Mouse (Mus musculus) cerebellum, postnatal 10 days (tissue): ENCODE results near the gene Csrnp3.
A peak's percentile ranks its signal among the peaks of the same experiment; 100 is the strongest.
"Not testable (repeated sequence)": the region's sequence is repeated elsewhere in the genome, so short reads cannot be mapped to it uniquely, and the experiment has no call there.

Experiments used
- DNase-seq, 2 experiments: peaks; one replicate each; pipeline ENCODE4 v3.0.0; 2021; ENCODE audit warnings: mixed read lengths in 2 of 2

The Csrnp3 gene

DNA sequence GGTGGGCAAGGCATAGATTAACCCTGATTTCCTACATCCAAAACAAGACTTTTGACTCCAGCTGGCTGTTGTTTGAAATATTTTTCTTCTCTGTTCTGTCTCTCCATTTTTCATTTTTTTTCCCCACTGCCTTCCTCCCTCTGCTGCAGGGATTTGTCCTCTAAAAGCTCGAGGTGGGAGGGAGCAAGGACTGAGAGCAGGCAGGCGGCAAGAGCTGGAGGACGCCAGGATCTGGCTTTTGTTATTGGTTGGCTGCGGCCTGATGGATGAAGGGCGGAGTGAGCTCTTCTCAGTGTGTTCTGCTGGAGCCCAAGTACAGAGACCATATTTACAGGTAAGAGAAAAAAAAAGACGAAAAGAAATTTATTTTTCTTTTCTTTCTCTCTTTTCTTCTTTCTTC, at the start of gene Csrnp3:
Csrnp3 (plus strand) TSS at position 217 of the 400 bp plus-strand sequence.
- peak; percentile 83 to 86 for DNase-seq

DNA sequence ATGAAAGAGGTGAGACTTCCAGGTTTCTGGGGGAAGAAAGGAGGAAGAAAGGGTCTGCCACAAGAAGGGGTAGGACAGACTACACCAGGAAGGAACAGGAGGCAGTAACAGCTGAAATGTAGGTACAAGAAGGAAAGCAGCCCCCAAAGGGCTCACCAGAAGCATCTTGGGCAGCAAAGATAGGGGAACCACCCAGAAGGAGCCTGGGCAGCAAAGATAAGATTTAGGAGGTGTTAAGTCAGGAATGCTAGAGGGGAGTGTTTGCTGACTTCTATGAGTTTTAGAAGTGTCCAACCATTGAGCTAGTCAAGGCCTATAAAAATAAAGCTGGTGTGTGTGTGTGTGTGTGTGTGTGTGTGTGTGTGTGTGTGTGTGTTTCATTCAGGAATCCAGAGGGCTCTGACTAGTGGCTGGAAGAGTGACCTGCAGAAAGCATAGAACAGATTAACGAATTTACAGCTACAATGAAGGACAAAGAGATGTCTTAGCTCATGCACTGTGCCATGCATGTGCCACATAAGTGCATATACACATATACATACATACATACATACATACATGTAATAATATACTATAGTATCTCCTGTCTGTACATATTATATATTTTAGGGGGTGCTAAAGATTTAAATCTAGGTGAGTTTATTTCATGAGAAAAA, 44.4 kb upstream of the Csrnp3 start:
- no peak for DNase-seq

DNA sequence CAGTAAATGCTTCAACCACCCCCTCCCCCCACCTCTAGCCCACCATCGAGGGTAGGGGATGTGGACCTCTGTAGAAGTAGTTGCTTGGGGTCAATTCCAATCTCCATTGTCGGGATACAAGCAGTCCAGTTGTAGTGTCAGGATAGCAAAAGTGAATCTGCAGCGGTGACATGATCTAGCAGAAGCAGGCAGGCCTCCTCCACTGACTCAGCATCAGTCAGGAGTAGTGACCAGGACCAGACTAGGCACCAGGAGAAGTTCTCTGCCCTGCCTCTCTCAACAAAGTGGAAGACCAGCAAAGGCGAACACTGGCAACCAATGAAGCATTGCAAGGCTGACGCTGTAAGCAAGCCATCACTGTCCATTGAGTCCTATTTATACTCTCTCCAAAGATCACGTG, 39.0 kb upstream of the Csrnp3 start:
- DNase-seq = no peak

DNA sequence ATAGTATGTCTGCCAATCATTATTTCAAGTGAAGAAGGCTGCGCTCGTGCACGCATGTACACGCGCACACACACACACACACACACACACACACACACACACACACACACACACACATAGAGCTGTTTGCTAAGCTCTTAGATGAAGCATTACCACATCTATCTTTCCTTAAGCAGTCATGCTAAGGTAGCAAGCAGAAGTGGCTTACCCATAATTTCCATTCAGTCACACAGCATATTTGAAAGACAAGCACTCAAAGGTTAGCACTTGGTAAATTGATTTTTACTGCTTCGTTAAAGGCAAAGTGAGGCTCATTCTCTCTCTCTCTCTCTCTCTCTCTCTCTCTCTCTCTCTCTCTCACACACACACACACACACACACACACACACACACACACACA, 34.4 kb upstream of the Csrnp3 start:
- not testable (repeated sequence) for DNase-seq

DNA sequence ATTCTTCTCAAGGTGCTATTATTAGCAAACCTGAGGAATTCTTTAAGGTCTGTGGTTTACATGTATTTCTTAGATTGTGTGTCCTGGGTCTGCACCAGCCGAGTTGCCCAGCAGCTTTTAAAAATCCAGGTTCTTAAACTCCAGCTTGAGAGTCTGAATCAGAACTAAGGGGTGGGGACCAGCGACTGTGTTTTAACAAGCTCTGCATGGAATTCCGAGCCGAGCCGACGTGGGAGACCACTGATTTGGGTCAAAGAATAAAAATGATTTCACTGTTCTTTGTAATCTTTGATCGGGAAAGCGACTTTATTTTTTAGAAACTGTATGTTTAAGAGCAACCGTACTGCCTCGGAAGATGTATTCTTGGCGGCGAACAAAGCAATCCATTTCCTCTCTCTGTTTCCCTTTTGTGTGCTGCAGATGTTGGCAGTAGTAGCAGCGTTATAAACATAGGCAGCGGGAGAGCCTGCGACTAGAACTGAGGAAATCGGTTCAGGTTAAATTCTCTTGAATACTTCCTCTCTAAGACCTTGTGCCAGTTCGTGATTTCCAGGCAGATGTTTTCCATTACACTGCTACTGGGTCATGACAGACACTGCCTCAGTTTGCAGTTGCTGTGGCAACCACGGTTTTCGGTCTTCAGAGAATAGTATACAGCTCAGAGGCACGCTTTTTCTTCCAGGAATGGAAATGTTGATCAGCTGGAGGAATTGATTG, 27.3 kb upstream of the Csrnp3 start:
- DNase-seq = no peak

DNA sequence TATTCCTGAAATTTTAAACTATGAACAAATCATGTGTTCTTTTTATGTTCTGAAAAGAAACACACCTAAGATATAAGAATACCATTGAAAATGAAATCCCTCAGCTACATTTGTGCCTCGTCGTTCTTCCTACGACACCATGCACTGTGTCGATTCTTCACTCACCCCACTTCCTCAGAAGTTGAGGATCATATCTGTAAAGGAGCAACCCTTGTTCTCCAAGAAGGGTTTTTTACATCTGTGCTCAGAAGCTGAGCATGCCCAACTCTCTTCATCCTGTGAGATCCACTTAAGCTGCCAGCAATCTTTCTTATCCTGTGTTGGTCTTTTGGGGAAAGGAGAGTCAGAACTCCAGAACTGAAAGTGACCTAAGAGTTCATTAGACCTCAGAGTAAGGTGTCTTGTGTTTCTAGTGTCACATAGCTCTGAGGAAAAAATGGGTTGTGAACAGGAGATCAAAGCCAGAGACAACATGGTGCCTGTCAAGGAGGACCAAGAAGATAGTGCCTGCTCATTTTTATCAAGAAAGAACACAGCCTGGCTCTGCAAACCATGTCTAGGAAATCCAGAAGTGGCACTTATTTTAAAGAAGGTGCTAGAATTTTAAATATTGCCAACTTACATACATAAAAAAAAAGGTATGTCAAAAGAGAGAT, 25.3 kb upstream of the Csrnp3 start:
- no peak for DNase-seq

DNA sequence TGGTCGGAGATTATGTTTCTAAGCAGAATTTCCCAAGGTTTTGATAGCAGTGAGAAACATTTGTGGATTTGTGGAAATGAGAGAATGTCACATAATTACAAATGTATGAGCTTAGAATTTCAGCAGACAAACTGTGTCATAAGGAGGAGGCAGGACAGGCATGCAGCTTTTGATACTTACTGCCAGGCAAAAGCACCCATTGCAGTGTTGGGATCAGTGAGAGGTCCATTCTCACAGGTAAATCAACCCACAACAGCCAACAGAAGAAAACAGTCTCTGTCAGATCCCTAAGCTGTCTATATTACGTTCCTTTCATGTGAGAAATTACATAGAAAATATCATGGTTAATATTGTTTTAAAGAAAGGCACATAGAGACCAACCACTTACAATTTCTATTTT, 19.3 kb upstream of the Csrnp3 start:
- DNase-seq = no peak

DNA sequence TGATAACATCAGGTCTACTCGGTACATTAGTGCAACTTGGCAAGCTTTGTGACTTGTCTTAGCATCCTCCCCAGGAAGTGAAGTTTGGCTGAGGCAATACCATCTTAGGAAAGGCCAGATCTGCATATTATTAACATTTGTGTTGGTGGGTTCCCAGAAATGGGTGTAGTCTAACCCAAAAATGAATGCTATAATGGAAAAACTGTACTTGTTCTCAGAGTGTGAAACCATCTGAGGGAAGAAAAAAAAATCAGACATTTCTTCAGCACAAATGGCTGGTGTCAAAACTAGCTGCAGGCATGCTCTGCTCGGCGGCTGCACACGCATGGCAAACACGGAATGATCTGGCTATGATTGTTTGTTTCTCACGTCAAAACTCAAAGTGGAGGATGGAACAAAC, 18.8 kb upstream of the Csrnp3 start:
- DNase-seq = no peak

DNA sequence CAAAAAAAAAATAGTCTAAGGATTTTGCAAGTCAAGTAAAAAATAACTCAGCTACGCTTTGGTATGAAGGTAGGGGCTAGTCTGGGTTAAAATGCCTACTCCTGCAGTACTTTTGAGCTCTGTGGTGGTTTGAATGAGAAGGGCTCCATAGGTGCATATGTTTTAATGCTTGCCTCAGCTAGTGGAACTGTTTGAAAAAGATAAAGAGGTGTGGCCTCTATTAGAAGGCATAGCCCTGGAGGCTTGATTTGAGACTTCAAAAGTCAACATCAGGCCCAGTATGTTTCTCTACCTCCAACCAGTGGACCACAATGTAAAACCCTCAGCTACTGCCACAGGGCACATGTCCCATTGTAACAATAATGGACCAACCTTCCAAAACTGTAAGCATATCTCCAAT, 16.9 kb upstream of the Csrnp3 start:
- no peak for DNase-seq

DNA sequence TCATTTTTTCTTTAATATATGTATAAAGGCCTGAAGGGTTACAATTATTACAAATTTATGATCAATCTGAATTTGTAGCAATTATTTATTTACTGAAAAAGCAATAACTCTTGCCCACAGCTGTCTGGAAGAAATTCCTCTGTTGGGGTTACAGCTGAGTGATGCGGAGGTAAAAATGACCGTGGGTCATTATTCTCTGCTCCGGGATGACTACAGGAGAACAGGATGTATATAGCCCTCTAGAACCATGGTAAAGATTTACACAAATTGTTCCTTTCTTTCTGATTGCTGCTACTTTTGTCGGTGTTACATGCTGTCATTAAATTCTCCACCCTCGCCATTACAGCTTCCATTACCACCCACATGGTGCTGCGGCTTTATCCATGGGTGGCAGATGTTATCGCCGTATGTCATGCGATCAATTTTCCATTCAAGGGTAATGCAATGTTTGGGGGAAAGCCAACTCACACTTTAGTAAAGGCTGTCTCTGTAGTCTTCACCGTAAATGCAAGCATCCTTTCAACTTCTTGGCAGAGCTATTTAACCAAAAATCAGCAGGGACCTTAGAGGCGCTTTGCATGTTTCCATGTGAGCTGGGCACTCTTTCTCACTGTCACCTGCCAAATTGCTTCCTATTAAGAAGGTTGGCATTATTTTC, 12.7 kb upstream of the Csrnp3 start:
- peak; percentile 65 to 77 for DNase-seq

DNA sequence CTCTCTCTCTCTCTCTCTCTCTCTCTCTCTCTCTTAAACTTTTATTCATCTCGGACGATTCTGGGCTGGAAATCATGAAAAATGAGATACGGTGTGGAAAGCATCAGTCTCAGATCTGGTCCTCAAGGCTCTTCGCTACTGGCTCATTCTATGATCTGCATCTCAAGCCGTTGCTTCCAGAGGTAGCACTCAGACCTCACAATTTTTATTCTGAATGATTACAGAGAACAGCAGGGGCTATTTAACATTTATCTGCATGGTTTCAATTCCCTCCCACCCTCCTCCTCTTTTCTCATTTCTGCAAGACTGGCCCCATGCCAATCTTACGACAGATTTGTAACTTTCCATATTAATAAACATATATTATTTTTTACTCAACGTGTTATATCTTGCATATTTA, 12.1 kb upstream of the Csrnp3 start:
- peak; percentile 32 to 40 for DNase-seq

DNA sequence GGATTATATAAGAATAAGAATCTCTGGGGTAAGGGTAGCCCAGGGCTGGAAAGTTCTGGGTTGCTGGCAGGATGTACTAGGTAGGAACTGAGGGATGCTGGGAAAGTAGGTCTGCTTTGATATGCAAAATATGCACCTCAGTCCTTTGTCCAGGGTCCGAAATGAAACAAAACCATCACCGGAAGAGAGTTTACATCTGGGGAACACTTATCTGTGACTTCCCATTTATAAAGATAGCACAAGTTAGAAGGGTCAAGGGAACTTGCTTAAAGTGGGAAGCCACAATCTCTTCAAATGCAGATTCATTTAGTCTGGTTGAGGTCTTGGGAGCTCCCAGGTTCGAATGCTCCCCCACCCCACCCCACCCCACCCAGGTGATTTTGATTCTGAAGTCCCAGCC, 4.0 kb upstream of the Csrnp3 start:
- DNase-seq = no peak

DNA sequence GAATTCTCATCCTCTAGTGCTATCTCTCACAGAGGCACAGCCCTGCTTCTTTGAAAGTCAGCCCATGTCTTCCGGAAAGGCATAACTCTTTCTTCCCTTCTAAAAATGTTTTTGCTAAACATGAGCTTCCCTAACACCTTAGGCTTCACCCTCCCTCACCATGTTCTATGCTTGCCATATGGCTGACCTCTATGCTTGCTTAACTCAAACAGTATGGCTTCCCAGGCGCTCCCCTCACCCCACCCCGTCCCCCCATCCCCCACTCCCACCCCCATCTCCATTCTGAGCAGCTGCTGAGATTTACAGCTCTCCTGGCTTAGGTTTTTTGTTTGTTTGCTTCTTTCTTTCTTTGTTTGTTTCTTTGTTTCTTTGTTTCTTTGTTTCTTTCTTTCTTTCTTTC, 3.2 kb upstream of the Csrnp3 start:
- no peak for DNase-seq

DNA sequence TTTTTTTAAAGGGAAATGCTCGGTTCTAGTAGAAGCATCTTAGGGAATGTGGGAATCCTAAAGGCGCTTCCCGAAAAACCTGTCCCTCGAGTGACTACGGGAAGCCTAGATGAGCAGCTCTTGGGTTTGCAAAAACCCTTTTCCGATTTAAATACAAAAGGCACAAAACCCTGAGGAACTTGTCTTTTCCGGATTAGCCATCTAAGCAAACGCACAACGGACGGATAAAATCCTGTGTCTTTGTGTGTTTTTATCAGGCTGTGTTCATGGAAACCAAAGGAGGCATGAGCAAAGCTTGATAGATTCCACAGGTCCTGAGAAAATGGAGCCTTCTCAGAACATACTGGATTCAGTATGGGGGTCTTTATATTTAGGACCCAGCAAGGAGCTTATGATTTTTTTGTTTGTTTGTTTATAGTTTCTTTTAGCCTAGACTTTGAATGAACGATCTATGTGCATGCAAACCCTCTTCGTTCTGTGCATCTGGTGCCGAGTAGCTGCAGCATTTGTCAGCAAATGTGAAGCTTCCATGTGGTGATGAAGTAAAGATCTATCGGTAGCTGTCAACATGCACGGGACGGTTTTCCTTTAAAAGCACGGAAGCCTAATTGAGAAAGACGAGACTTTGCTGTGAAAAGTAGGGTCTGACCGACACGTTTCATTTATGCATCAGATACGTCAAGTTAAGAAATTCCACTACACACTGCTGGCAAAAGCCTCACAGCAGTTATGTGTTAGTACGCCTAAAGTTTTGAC, 611 bp downstream of the Csrnp3 start:
- DNase-seq = peak in 1 of 2 experiments; percentile 37

DNA sequence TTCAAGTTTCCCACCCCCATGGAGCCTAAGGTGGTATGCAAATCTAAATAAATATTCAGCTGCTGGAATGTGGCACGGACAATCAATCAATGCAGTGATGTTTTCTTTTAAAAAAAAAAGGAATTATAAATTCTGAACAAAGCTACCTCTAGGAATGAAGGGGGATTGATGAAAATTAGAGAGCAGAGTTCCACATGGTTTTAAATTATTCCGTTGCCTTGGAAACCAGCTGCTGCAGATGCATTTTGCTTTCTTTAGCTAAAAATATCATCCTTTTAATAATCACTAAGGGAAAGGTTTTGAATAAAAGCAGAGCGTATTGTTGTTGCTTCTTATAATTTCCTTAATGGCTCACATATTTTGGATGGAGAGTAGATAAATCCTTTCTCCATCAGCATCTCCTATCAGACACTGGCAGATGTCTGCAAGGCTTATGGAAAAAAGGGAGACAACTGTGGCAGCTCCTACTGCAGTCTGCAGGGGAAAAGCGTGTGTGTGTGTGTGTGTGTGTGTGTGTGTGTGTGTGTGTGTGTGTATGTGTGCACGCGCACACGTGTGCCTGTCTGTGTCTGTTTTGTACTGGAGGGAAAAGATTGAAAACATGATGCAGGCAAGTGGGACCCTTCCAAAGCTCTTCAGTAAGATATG, 2.0 kb downstream of the Csrnp3 start:
- peak in 1 of 2 experiments; percentile 23 for DNase-seq

DNA sequence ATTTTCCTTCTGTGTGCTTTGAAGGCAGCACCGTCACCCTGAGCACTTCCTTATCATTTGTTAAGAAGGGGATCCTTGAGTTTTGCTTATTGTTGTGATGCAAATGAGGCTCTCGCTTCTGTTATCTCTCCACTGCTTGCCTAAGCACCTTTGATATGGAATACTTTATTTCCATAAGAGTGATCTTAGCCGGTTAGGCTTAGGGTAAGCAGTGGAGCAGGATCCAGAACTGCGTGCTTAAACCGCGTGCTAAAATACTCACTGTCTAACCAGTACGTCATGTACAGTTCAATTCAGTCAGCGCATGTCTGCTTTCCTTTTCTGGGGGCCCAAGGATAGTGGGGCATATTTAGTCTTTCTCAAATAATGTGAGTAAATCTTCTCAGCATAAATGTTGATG, 3.1 kb downstream of the Csrnp3 start:
- DNase-seq = no peak

DNA sequence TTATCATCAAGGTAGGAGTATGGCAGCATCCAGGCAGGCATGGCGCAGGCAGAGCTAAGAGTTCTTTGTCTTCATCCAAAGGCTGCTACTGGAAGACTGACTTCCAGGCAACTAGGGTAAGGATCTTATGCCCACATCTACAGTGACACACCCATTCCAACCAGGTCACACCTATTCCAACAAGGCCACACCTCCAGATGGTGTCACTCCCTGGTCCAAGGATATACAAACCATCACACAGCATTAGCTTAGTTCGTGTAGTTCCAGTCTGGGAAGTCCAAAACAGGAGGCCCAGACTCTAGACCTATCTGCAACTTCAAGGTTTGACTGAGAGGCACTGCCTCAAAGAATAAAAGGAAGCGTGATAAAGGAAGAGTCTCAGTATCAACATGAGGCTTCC, 4.7 kb downstream of the Csrnp3 start:
- not testable (repeated sequence) for DNase-seq

DNA sequence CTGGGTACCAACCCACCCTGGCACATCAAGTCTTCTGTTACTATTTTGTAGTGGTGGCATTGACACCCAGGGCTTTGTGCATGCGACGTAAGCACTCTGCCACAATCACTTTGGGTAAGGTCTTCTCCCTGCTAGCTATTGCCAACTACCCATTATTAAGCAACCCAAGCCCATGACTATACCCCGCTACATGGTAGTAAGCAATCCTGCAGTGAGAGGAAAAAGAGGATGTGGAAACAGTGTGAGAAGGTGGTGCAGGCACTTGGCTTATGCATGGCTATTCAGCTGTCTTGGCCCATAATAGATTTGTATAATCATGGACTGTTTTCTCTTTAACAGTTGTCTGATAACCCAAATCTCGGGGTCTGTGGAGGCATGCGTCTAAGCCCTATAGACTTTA, 11.2 kb downstream of the Csrnp3 start:
- DNase-seq = no peak

DNA sequence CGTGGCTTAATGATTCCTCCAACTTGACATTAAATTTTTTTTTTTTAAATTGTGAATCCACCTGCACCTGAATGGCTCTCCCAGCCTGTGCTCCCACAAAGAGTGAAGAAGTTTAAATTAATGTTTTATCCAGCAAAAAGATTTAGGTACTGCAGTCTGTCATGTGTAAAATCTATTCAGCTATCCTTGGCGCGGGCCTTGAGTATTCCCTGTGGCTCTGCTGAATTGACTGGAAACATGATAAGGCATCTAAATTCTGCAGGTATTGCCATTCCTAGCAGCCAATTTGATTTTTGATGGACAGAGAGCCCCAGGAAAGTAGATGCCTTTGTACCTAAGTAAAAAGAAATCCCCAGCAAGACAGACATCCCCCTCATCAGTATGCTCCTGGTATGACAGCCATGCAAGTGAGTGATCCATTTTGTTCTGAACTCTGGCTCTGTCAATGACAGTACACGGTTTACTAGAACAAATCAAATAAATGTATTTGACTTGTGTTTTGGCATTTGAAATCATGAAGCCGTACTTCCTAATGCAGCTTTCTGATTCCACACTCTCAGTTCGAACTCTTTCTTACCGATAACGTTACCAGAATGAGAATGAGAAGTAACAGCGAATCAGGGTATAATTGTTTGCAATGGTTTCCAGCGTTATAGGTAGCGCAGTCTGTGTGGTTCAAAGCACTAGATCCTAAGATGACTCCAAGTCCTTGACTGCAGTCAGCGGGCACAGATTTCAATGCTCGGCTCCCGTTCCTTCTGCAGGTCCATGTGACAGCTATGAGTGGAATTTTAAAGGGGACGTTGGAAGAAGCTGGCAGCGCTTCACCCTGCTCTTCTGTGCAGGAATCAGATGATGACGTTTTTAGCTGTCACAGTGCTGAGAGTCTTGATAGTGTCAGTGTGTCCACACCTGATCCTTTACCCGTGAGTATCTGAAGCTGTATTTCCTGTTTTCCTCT, 14.5 kb downstream of the Csrnp3 start:
- DNase-seq = no peak

DNA sequence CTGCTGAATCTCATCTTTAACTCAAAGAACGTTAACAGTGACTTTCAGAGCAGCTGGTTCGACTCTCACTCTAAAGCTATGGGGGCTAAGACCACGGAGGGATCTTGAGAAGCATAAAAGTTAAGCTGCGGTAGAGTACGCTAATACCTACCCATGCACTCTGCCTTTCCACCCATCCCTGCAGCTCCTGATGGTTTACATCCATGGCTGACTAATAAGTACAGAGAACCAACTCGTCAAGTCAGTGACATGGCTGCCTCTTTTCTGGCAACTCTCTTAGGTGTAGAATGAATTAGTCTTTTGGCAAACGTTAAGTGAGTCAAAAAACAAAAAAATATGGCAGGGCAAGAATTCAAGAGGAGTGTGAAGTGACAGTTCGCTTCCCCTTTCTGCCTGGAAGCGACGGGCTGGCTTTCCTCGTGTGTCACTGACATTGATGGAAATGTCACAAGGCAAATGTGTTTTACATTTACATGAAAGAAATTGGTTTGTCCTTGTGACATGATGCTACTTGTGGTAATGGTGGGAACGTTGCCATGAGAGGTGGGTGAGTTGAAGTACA, 19.3 kb downstream of the Csrnp3 start:
- DNase-seq = no peak
